Mouse (Mus musculus) ES-Bruce4 (cell line): ENCODE measurements around the gene Cdc26. TPM values are rescaled to one million over a fixed set of nuclear protein-coding genes. Genes with fewer than 3 reads are reported as not detected.

Experiments
- H3K27ac ChIP-seq: 2 replicates; pipeline ENCODE4 v1.5.1; 2012; ENCODE audit warnings: low read length, inconsistent platforms; ENCODE audit not compliant: insufficient read depth
- H3K27me3 ChIP-seq: 2 replicates; pipeline ENCODE4 v1.6.1; 2012; ENCODE audit warnings: mild to moderate bottlenecking, low read length, inconsistent platforms; ENCODE audit not compliant: control insufficient read depth, poor library complexity, insufficient read depth, severe bottlenecking
- H3K36me3 ChIP-seq: 2 replicates; pipeline ENCODE4 v1.6.1; 2012; ENCODE audit warnings: inconsistent platforms, mild to moderate bottlenecking, low read length, moderate library complexity; ENCODE audit not compliant: control insufficient read depth, poor library complexity, insufficient read depth, severe bottlenecking
- H3K4me1 ChIP-seq: one replicate; pipeline ENCODE4 v1.8.1; 2011; ENCODE audit warnings: low read length; ENCODE audit not compliant: control insufficient read depth, insufficient read depth
- H3K4me3 ChIP-seq: 2 replicates; pipeline ENCODE4 v1.5.1; 2011; ENCODE audit warnings: low read depth, mild to moderate bottlenecking, low read length
- H3K9ac ChIP-seq: 2 replicates; pipeline ENCODE4 v1.6.1; 2012; ENCODE audit warnings: low read depth, mild to moderate bottlenecking, inconsistent platforms; ENCODE audit not compliant: poor library complexity, severe bottlenecking
- H3K9me3 ChIP-seq: replicated peaks from 2 replicates; pipeline ENCODE4 v1.6.1; 2012; ENCODE audit warnings: mild to moderate bottlenecking, low read length, inconsistent platforms; ENCODE audit not compliant: control insufficient read depth, poor library complexity, insufficient read depth, severe bottlenecking
- CTCF ChIP-seq: IDR thresholded peaks from one replicate; pipeline ENCODE4 v1.8.1; 2011; ENCODE audit warnings: low read depth, low read length
- EP300 ChIP-seq: IDR thresholded peaks from 2 replicates; pipeline ENCODE4 v1.6.1; 2011; ENCODE audit warnings: low read depth, low read length; ENCODE audit not compliant: insufficient read depth
- POLR2A ChIP-seq: IDR thresholded peaks from one replicate; pipeline ENCODE4 v1.8.1; 2011; ENCODE audit warnings: low read length; ENCODE audit not compliant: insufficient read depth
- polyA plus RNA-seq: library from polyadenylated mRNA; stranded (reverse); fragments of >200 nt; gene quantifications from 2 replicates; pipeline ENCODE4 v1.2.4, GENCODE M21; 2011; ENCODE audit warnings: low read depth; ENCODE audit not compliant: missing spikeins, insufficient read depth, insufficient read length

Cdc26 gene
- polyA plus RNA-seq, 1 experiment = 69.0 TPM

DNA sequence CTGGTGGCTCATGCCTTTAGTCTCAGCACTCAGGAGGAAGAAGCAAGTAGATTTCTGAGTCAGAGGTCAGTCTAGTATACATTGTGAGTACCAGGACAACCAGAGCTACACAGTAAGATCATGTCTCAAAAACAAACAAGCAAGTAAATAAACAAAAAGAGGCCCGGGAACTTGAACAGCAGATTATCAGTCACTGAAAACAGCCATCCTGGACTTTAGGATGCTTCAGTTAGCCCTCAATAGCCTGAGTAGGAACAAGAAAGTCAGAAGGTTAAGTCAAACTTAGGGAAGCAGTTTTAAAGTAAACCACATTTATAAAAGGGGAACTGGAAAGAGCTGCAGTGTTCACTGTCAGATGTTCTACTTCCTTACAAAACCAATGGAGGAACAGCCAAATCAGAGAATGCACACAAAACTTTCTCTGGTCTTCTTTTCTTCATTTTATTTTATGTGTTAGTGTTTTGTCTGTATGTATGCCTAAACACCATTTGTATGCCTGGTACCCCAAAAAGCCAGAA is 50.8 kb downstream of the Cdc26 start:
- no peaks in the 10 kb centered on the region for H3K27me3 ChIP-seq
- no peaks in the 10 kb centered on the region for H3K36me3 ChIP-seq
- no peak overlapping the region for H3K9ac ChIP-seq
- H3K27ac ChIP-seq = no peak overlapping the region
- TF ChIP-seq CTCF = no peak
- no peak for TF ChIP-seq EP300
- TF ChIP-seq POLR2A = no peak
- H3K4me1 ChIP-seq = no peaks in the 10 kb centered on the region
- H3K4me3 ChIP-seq = no peak overlapping the region
- H3K9me3 ChIP-seq = no peaks in the 10 kb centered on the region

DNA sequence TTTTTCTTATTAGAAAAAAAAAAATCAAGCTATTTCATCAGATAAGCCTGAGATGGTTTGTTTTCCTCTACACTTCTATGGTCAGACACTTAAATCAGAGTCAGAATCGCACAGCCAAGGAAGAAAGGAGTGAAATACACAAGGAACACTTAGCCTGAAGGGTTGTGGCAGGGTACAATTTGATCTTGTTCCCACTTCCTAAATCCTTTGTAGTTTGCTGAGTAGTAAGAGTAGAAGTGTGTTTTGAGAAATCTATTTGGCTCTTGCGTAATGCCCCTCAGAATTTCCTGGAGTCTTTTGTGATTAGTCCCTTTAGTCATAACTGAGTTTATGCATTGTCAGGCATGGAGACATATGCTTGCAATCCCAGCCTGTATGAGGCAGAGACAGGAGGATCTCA is 59.1 kb downstream of the Cdc26 start:
- Histone ChIP-seq H3K9ac (no peak overlapping the region), H3K9me3 (no peaks in the 10 kb centered on the region), H3K36me3 (no peaks in the 10 kb centered on the region; the same call in 1 of the 2 replicates), H3K27ac (no peak overlapping the region), H3K4me3 (no peak overlapping the region), H3K27me3 (no peaks in the 10 kb centered on the region), H3K4me1 (no peaks in the 10 kb centered on the region)
- no peak for TF ChIP-seq POLR2A
- TF ChIP-seq CTCF = no peak
- no peak for TF ChIP-seq EP300

DNA sequence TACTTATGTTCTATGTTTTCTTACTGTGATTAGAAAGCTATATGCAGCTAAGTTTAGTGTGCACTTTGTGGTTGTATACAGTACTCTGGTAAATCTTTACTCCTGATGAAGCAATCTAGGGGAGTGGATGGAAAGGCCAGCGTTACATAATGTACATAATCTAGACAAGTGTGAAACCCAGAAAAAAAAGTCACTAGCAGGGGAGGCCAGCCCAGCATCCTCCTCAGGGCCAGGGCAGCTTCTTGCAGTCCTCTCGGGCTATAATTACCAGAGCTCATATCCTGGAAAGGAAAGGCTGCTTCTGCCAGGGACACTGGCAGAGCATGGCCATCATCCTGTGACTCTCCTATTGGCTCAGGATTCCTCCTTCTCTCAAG is 60.1 kb downstream of the Cdc26 start:
- Histone ChIP-seq H3K9me3 (no peaks in the 10 kb centered on the region), H3K4me1 (no peaks in the 10 kb centered on the region), H3K27ac (no peak overlapping the region), H3K4me3 (no peak overlapping the region), H3K27me3 (no peaks in the 10 kb centered on the region), H3K9ac (no peak overlapping the region), H3K36me3 (no peaks in the 10 kb centered on the region; the same call in 1 of the 2 replicates)
- no peak for TF ChIP-seq CTCF

DNA sequence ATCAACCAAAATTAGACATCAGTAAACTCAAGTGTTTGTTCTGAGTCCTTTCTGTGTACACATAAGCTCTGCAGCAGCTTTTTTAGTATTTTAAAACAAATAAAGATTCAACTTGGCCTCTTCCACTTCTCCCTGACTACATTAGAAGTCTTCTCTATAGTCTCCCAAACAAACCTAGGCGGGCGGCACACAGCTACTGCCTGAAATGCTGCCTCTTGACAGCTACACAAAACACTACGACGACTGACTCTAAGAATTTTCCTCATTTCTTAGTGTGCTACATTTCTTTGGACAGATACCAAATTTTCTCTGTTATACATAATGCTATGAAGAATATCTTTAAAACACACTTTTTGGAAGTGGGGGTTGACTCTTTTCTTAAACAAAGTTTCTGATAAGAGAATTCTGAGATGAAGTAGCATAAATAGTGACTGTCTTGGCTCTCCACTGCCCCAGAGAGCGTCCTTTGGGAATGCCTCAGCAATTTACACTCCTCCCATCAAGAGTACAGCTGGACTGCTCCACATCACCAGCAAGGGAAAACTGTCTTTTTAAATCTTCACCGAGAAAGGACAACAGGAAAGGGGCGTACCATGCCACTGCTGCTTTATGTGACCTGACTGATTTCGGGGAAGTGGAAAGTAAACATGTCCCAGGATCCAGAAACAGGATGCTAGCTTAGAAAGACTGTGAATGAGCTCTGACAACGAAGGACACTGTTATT is 60.7 kb downstream of the Cdc26 start:
- H3K36me3 ChIP-seq = no peaks in the 10 kb centered on the region; the same call in 1 of the 2 replicates
- no peaks in the 10 kb centered on the region for H3K4me1 ChIP-seq
- no peaks in the 10 kb centered on the region for H3K9me3 ChIP-seq
- no peak for TF ChIP-seq EP300
- TF ChIP-seq CTCF = no peak
- TF ChIP-seq POLR2A = no peak
- H3K27me3 ChIP-seq = no peaks in the 10 kb centered on the region
- H3K4me3 ChIP-seq = no peak overlapping the region
- no peak overlapping the region for H3K27ac ChIP-seq
- H3K9ac ChIP-seq = no peak overlapping the region

DNA sequence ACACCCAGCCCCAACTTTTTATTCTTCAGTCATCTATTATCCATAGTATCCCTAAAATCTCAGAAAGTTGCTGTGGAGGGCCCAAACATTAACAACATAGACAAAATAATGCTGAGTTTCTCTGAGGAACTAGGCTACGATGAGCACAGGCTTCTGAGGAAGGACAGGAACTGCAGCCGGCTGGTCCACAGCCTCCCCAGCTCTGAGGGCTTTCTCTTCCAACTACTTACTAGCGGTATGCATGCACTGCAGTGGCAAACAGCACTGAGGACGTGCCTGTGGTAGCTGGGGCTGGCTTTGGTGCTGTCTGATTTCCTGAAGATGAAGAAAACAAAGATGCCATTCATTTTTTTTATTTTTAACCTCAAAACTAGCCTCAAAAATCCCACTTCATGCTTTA is 62.6 kb downstream of the Cdc26 start:
- H3K27me3 ChIP-seq = no peaks in the 10 kb centered on the region
- no peaks in the 10 kb centered on the region; the same call in 1 of the 2 replicates for H3K36me3 ChIP-seq
- H3K4me1 ChIP-seq = no peaks in the 10 kb centered on the region
- no peak for TF ChIP-seq EP300
- no peak for TF ChIP-seq POLR2A
- no peak for TF ChIP-seq CTCF
- no peak overlapping the region for H3K4me3 ChIP-seq
- H3K9me3 ChIP-seq = no peaks in the 10 kb centered on the region
- H3K9ac ChIP-seq = no peak overlapping the region
- no peak overlapping the region for H3K27ac ChIP-seq

DNA sequence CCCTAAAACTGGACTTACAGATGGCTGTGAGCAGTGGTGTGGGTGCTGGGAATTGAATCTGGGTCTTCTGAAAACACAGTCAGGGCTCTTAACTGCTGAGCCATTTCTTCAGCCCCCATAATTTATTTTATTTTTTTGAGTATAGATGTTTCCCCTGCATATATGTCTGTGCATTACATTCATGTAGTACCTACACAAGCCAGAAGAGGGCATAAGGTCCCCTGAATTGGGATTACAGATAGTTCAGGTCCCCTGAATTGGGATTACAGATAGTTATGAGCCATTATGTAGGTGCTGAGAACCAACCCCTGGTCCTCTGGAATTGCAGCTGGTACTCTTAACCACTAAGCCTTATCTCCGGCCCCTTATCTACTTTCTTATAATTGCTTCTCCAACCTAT is 64.4 kb downstream of the Cdc26 start:
- no peaks in the 10 kb centered on the region for H3K9me3 ChIP-seq
- TF ChIP-seq POLR2A = no peak
- TF ChIP-seq EP300 = no peak
- no peak for TF ChIP-seq CTCF
- H3K4me3 ChIP-seq = no peak overlapping the region
- no peak overlapping the region for H3K27ac ChIP-seq
- no peaks in the 10 kb centered on the region; the same call in 1 of the 2 replicates for H3K36me3 ChIP-seq
- no peaks in the 10 kb centered on the region for H3K27me3 ChIP-seq
- no peak overlapping the region for H3K9ac ChIP-seq
- no peaks in the 10 kb centered on the region for H3K4me1 ChIP-seq
